Mouse (Mus musculus) cerebellum, adult 8-10 months (tissue): ENCODE measurements around the gene Sdad1.
A peak's percentile ranks its signal among the peaks of the same experiment; 100 is the strongest.
"Not testable (repeated sequence)": the region's sequence is repeated elsewhere in the genome, so short reads cannot be mapped to it uniquely, and the experiment has no call there.

Experiments
- DNase-seq: peaks from one replicate; pipeline ENCODE4 v3.0.0; 2022

Sdad1 gene

DNA sequence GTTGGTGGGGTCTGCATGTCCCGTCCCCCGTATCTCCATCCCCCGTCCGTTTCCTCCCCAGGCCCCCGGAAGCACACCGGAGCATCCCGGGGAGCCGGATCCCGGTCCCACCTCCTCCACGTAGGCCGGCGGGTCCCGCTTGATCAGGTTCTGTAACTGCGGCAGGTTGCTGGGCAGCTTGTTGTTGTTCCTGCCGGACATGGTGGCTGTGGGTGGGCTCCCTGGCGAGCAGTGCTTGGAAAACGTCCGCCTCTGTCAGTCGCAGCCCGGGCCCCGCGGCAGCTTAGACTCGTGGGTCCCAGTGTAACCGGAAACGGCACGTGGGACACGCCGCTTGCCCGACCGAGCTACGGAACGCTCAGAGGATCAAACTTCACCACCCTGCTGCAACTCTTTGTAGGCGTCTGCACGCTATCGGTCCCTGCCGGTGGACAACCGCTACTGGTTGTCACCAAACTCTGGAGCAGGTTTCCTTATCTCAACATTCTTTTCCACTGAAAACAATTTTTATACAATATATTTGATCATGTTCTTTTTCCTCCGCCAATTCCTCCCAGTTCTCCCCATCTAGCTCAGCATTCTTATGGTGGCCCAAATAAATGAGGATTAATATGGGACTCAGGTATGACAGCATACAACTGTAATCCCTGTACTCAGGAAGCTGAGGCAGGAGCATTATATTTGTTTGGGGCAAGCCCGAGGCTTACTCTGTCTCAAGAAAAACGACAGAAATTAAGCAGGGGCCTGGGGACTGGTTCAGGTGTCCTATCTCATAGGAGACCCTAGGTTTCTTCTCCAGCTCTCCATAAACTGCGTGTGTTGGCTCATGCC, at the start of gene Sdad1:
Sdad1 (minus strand) TSS at position 799 of the 831 bp plus-strand sequence.
- DNase-seq = peak; percentile 90

DNA sequence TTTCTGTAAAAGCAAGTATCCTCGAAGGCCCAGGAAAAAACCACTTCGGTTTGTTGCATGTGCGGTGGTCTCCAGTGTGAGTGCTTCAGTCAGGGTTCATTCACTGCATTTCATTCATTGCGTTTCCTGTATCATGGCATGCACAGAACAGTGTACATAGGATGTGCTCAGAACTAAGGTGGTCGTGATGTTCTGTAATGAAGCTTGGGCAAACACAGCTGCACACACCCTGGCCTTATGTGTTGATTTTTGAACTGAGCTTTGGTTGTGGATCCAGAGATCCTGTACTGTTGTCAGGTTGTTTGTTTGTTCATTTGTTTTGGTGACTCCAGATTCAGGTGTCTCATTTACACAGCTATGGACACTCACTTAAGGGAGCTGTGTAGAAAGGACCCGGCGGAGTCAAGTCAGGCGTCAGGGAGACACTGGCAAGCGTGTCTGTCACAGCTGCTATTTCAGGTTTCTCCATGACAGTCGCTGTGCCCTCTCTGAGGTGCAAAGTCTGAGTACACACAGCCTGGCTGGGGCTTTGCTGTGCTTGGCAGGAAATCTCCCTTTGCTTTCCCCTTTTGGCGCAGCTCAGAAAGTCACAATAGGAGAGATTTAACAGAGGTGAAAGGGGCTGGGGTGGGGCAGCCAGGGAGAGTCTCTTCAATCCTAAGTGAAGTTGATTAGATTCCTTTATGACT, 48.6 kb upstream of the Sdad1 start:
- DNase-seq = no peak

- DNase-seq = no peak
These were observed 47.8 kb upstream of the Sdad1 start for GRCm38 (mm10) chr5:92358033-92358432.

- DNase-seq = no peak
These were observed 43.2 kb upstream of the Sdad1 start for GRCm38 (mm10) chr5:92353517-92353916.

- DNase-seq = not testable (repeated sequence)
These were observed 42.4 kb upstream of the Sdad1 start for GRCm38 (mm10) chr5:92352716-92353115.

GRCm38 (mm10) chr5:92349731-92350130, 39.5 kb upstream of the Sdad1 start:
- no peak for DNase-seq

- peak; percentile 17 for DNase-seq
These were observed 38.6 kb upstream of the Sdad1 start, which contains the start of gene Cxcl10 for GRCm38 (mm10) chr5:92348794-92349413. Cxcl10 (minus strand) TSS chr5:92348889.

DNA sequence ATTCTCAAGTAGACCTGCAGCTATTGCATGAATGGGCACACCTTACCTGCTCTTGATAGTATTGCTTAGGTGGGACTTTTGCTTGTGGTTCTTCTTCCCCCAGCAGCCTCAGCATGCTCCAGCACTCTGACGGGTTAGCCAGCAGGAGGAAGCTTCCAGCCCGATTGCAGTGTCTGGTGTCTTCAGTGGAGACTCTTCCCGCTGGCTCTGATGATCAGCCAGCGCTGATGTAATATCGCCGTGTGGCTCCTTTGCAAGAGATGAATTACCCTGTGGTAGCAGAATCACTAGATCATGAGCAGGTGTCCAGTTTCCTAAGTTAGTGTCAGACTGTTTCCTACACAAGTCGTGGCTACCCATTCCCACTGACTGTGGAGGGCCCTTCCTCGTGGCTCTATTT, 34.7 kb upstream of the Sdad1 start:
- no peak for DNase-seq

GRCm38 (mm10) chr5:92340606-92341005, 30.3 kb upstream of the Sdad1 start:
- DNase-seq = no peak

DNA sequence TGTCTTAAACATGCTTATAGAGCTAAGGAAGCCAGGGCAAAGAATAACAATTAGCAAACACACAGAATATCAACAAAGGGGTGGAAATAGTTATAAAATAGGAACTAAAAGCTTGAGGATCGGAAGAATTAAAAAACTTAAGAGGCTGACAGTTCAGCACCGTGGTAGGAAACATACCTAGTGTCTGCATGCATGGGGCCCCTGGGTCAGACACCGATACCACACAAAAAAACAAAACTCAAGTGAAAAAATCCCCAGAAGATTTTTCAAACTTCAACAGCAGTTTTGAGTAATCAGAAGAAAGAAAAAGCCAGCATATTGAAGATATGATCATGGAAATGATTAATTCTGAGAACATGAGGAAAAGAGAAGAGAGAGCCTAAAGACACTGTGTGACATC, 26.5 kb upstream of the Sdad1 start:
- no peak for DNase-seq

DNA sequence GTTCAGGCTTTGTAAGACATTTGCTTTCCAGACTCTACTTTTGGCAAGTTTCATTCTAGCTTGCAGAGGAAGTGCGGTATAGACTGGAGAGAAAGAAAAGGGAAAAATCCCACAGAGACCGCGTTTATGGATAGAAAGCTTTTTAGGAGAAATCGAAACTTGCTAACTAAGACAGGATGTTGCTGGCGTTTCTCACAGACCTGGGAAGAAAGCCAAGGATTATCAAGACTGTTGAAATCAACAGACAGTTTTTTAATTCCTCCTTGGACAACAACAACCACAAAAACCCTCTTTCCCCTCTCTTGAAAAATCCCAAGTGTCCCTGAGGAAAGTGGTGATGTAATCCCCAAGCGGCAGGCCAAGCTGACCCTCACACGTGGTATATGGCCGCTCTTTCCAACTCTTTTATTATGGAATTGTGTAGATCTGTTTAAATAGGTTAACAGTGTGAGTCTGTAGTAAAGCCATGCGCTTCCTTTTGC, 22.1 kb upstream of the Sdad1 start:
- no peak for DNase-seq

DNA sequence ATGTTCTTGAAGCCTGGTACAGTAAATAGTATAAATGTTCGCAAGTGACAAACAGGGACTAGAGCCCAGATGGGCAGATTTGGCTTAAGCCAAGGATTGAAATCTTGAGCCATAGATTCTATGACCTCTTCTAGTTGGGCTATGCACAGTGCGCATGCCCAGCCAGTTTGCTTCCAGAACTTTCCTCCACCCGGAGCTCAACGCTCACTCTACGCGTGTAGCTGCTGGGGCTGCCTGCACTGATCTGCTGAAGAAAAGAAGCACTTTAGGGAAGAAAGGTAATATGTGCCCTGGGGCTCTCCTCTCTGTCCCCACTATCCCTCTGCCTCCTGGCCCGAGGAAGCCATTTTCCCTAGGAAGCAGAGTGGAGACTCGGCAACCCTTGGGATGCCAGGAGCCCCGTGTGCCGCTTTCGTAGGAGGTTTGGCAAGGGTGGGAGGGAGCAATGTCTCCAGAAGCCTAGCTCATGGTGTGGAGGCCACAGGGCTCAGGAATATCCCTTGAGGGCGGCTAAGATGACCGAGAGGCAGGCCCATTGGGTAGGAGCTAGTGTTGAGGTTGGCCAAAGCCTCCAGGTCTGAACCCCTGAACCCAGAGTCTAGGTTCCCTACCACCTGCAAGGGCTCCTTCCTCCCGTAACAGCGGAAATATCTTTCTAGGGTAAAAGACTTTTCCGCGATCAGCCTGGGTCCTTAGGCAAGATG, 21.5 kb upstream of the Sdad1 start, which contains the start of gene Art3:
Art3 (plus strand) TSS at position 193 of the 704 bp plus-strand sequence.
- no peak for DNase-seq

- DNase-seq = no peak
These were observed 20.8 kb upstream of the Sdad1 start for GRCm38 (mm10) chr5:92331122-92331521.

GRCm38 (mm10) chr5:92327929-92328328, 17.6 kb upstream of the Sdad1 start, which contains the start of gene Cxcl9:
Cxcl9 (minus strand) TSS chr5:92328079.
- DNase-seq = no peak

- no peak for DNase-seq
These were observed 17.1 kb upstream of the Sdad1 start for GRCm38 (mm10) chr5:92327367-92327766.

DNA sequence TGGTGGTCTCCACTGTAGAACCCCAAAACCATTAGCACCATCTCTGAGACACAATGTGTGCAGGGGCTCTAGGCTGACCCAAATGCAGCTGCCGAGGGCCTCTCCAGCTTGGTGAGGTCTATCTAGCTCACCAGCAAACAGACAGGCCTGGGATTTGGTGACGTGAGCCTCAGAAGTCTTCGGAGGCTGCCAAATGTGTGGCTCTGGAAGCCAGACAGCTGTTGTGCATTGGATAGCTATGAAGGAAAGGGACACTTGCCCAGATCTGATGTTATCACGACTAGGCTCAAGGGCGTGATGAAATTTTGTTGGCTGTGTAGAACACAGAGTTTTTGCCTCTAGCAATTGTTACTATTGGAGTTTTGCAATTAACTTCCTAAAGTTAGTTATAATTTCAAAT, 13.0 kb upstream of the Sdad1 start:
- no peak for DNase-seq

GRCm38 (mm10) chr5:92322612-92323011, 12.3 kb upstream of the Sdad1 start:
- no peak for DNase-seq

- no peak for DNase-seq
These were observed 11.5 kb upstream of the Sdad1 start for GRCm38 (mm10) chr5:92321631-92322400.

GRCm38 (mm10) chr5:92318596-92318995, 8.3 kb upstream of the Sdad1 start:
- no peak for DNase-seq

GRCm38 (mm10) chr5:92318119-92318518, 7.8 kb upstream of the Sdad1 start:
- no peak for DNase-seq

DNA sequence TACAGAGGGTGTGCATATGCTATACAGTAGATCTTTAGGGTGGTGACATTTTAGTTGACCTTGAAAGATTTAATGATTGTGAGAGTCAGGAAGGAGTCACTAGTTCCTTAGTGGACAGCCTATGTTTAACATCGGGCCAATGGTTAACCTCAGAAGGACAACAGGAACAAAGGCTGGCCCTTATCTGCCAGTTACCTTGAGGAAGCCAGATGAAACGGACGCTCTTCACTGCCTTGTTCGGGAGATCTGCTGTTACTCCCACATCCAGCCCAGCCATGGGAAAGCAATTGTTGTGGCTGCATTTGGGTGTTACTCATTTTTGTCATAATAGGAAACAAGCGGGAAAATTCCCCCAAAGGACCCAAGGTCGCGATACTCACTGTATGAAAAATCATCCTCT, 3.5 kb upstream of the Sdad1 start:
- no peak for DNase-seq
